Comparison of ENCODE assay signal across 8 mouse cellular contexts in genomic region chr16:10689748-10690318, GRCm38 (mm10).
DNase-seq lines count a peak whose midpoint lies in the region; ATAC-seq lines count a peak whose summit lies in the region.

No protein-coding gene starts in this region.

- H3K27me3 ChIP-seq in heart, embryonic 15.5 days: no peaks in the 10 kb centered on the region
- no peaks in the 10 kb centered on the region for H3K27me3 ChIP-seq in stomach, embryonic 14.5 days (ENCODE audit: control insufficient read depth, insufficient read depth, low read length)
- no peaks in the 10 kb centered on the region for H3K27me3 ChIP-seq in hindbrain, embryonic 14.5 days (ENCODE audit: control insufficient read depth, insufficient read depth, low read length)

- H3K4me1 ChIP-seq in heart, embryonic 15.5 days (replicated peaks): peaks cover 40% of the 10 kb centered on the region
- H3K4me1 ChIP-seq in stomach, embryonic 14.5 days (ENCODE audit: control insufficient read depth, insufficient read depth, low read length): peaks cover 12% of the 10 kb centered on the region
- H3K4me1 ChIP-seq in hindbrain, embryonic 14.5 days (replicated peaks; ENCODE audit: control insufficient read depth, insufficient read depth, low read length): no peaks in the 10 kb centered on the region

- no peak overlapping the region for H3K4me3 ChIP-seq in heart, embryonic 15.5 days
- H3K4me3 ChIP-seq in stomach, embryonic 14.5 days (ENCODE audit: low read depth, low read length): no peak overlapping the region
- H3K4me3 ChIP-seq in hindbrain, embryonic 14.5 days (replicated peaks; ENCODE audit: low read length): no peak overlapping the region

- no peak overlapping the region for H3K9ac ChIP-seq in heart, embryonic 15.5 days
- no peak overlapping the region for H3K9ac ChIP-seq in stomach, embryonic 14.5 days (replicated peaks; ENCODE audit: low read depth, low read length)
- no peak overlapping the region for H3K9ac ChIP-seq in hindbrain, embryonic 14.5 days

- 33% methylated on average over 6 of the region's 6 CpGs for WGBS in heart, embryonic 15.5 days
- 74% methylated on average over 6 of the region's 6 CpGs for WGBS in stomach, embryonic 14.5 days
- WGBS in hindbrain, embryonic 14.5 days: 87% methylated on average over 6 of the region's 6 CpGs

- peak; percentile 35 to 57 for DNase-seq in cerebellum, postnatal 14 days
- no peak for DNase-seq in cerebellum, adult 9-11 months
- DNase-seq in liver: peak; percentile 38
- no peak for DNase-seq in neural tube, embryonic 10.5 days (ENCODE audit: extremely low spot score, low spot score)
- DNase-seq in adrenal gland, postnatal 10 days: no peak
- DNase-seq in hindbrain, embryonic 14.5 days (ENCODE audit: low spot score): no peak

- no peaks in the 10 kb centered on the region for H3K36me3 ChIP-seq in heart, embryonic 15.5 days
- no peaks in the 10 kb centered on the region for H3K36me3 ChIP-seq in stomach, embryonic 14.5 days (ENCODE audit: control insufficient read depth, insufficient read depth, low read length)
- peaks cover 33% of the 10 kb centered on the region for H3K36me3 ChIP-seq in hindbrain, embryonic 14.5 days (replicated peaks; ENCODE audit: control insufficient read depth, insufficient read depth)

- ATAC-seq in heart, embryonic 15.5 days (replicated peaks; ENCODE audit: insufficient number of reproducible peaks, insufficient read depth, low FRiP score, low read depth): peak; percentile 79
- 0 out of 2 replicates have a peak, but pooled peaks have one; percentile 26 for ATAC-seq in stomach, embryonic 14.5 days (ENCODE audit: insufficient number of reproducible peaks, insufficient read depth, low FRiP score, low read depth)
- no peak for ATAC-seq in hindbrain, embryonic 14.5 days (ENCODE audit: low FRiP score)

- H3K4me2 ChIP-seq in heart, embryonic 15.5 days: peak overlapping the region; percentile 16
- no peak overlapping the region for H3K4me2 ChIP-seq in stomach, embryonic 14.5 days (replicated peaks; ENCODE audit: low read depth, low read length)
- H3K4me2 ChIP-seq in hindbrain, embryonic 14.5 days (replicated peaks): no peak overlapping the region

- H3K27ac ChIP-seq in heart, embryonic 15.5 days: peak overlapping the region; percentile 89
- H3K27ac ChIP-seq in stomach, embryonic 14.5 days (ENCODE audit: low read length): no peak overlapping the region
- no peak overlapping the region for H3K27ac ChIP-seq in hindbrain, embryonic 14.5 days

- H3K9me3 ChIP-seq in heart, embryonic 15.5 days (replicated peaks): no peaks in the 10 kb centered on the region
- H3K9me3 ChIP-seq in stomach, embryonic 14.5 days (ENCODE audit: control insufficient read depth, low read depth, low read length): no peaks in the 10 kb centered on the region
- no peaks in the 10 kb centered on the region for H3K9me3 ChIP-seq in hindbrain, embryonic 14.5 days (ENCODE audit: control insufficient read depth, low read length)

Comparison
In these comparisons a context has a peak if more than half of its experiments do, and no peak if none do; other contexts are left out.
1. DNase-seq: peak in cerebellum, postnatal 14 days (2 of 2) and liver (single experiment); none in cerebellum, adult 9-11 months (single experiment), neural tube, embryonic 10.5 days (single experiment), adrenal gland, postnatal 10 days (single experiment) and hindbrain, embryonic 14.5 days (single experiment).